Mouse (Mus musculus) MEL (cell line): ENCODE measurements at regions not wholly inside any gene's neighbourhood (a gene's known extent, or its start where the extent isn't known, plus 50 kb on each side); places are given as distances from the start of the nearest gene placed in this dataset.

ENCODE experiments used
- CTCF ChIP-seq, 3 experiments: IDR thresholded peaks in 2 of 3; conservative IDR thresholded peaks in 1 of 3; 2 replicates each; pipeline ENCODE4 v1.5.1; 2011 to 2012; ENCODE audit warnings: low read length in 3 of 3, low read depth in 2 of 3, mild to moderate bottlenecking in 2 of 3, improper control_type of control experiment in 1 of 3, inconsistent platforms in 1 of 3, mixed read lengths in 1 of 3, moderate library complexity in 1 of 3; ENCODE audit not compliant: control insufficient read depth in 1 of 3, insufficient read depth in 1 of 3, poor library complexity in 1 of 3, severe bottlenecking in 1 of 3
- POLR2A ChIP-seq, 2 experiments: IDR thresholded peaks; 2 replicates each; pipeline ENCODE4 v1.6.1; 2011 to 2012; ENCODE audit warnings: low read length in 2 of 2, mild to moderate bottlenecking in 2 of 2, control low read depth in 1 of 2, improper control_type of control experiment in 1 of 2, low read depth in 1 of 2, moderate library complexity in 1 of 2; ENCODE audit not compliant: control insufficient read depth in 1 of 2, insufficient read depth in 1 of 2, poor library complexity in 1 of 2
- TBP ChIP-seq: IDR thresholded peaks from 2 replicates; pipeline ENCODE4 v1.8.0; 2011; ENCODE audit warnings: low read depth, low read length, improper control_type of control experiment
- TCF12 ChIP-seq: IDR thresholded peaks from 2 replicates; pipeline ENCODE4 v1.6.1; 2014; ENCODE audit warnings: low read depth, mild to moderate bottlenecking, inconsistent platforms, low read length, improper control_type of control experiment, moderate library complexity

DNA sequence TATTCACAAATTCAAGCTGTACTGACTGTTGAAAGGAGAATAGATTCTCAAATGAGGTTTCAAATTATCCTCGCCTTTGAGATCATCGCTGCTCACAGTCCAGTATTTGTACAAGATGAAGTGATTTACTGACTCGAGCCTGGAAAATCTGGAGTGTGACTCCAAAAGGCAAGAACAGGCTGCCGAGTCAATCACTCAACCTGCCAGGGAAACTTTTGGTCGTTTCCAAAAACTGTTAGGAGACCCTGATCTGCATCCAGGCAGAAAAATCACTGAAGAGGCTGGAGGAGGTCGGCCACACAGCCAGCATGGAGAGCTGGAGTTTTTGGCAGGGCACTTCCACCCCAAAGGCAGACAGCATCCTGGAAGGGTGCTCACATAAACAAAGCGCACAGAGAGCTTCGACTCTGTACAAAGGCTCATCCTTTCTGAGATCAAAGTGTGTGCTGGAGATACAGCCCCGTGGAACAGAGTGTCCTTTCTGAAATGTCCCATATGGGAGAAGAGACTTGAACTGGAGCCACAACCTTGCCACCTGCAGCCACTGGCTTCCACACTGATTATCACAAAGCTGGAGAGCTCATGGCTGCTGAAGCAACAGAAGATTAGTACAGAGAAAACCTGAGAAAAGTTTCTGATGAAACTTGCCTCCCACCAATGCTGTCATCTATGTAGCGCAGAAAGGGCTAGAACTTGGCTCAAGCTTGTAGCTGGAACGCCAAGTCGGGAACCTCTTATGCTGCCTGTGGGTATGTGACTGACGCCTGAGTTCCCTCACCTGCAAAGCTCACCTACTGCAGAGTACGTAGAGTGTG is 355.5 kb upstream of the Npvf start:
- TF ChIP-seq TBP (no peak), CTCF (IDR thresholded peaks at IDR 0.05 in 2 of 3, conservative IDR thresholded peaks at IDR 0.05 in 1 of 3; ENCODE audit: control insufficient read depth in 1 of 3, insufficient read depth in 1 of 3, low read depth in 2 of 3, low read length in 3 of 3, poor library complexity in 1 of 3, severe bottlenecking in 1 of 3) (no peak), POLR2A (IDR thresholded peaks at IDR 0.05; ENCODE audit: control insufficient read depth in 1 of 2, insufficient read depth in 1 of 2, low read depth in 1 of 2, low read length in 2 of 2, poor library complexity in 1 of 2) (no peak), TCF12 (no peak)
